Mouse (Mus musculus) bone marrow macrophage, adult 2 months (primary cell): ENCODE data around the gene Fut11.

ENCODE experiments used
- CTCF ChIP-seq: IDR thresholded peaks from 2 replicates; pipeline ENCODE4 v1.5.1; 2012; ENCODE audit warnings: low read depth, mild to moderate bottlenecking, low read length, moderate library complexity
- POLR2A ChIP-seq: IDR thresholded peaks from 2 replicates; pipeline ENCODE4 v1.6.1; 2012; ENCODE audit warnings: mild to moderate bottlenecking, low read depth, low read length, borderline replicate concordance

- no peak for TF ChIP-seq CTCF
- TF ChIP-seq POLR2A: no peak
These were observed 19.1 kb downstream of the Fut11 start for GRCm38 (mm10) chr14:20713832-20714231.
